Mouse (Mus musculus): ENCODE measurements around the gene Dld. TPM values are rescaled to one million over a fixed set of nuclear protein-coding genes. Genes with fewer than 3 reads are reported as not detected.

The Dld gene
- polyA plus RNA-seq (2021; fragmentation: Nextera tagmentation): 64.1 and 76.1 TPM in 2 replicates
- long read RNA-seq, experiment 1, transcript Dld-201 (14 exons, 2,544 nt): major isoform, 464 of 521 reads
- long read RNA-seq, experiment 1, partial matches to known transcripts: 31 of 521 reads
- long read RNA-seq, experiment 1, other reads (novel, unspliced or antisense): 26 of 521 reads
- long read RNA-seq, experiment 2, transcript Dld-201 (14 exons, 2,544 nt): major isoform, 112 of 150 reads
- long read RNA-seq, experiment 2, partial matches to known transcripts: 33 of 150 reads
- long read RNA-seq, experiment 2, other reads (novel, unspliced or antisense): 5 of 150 reads

DNA sequence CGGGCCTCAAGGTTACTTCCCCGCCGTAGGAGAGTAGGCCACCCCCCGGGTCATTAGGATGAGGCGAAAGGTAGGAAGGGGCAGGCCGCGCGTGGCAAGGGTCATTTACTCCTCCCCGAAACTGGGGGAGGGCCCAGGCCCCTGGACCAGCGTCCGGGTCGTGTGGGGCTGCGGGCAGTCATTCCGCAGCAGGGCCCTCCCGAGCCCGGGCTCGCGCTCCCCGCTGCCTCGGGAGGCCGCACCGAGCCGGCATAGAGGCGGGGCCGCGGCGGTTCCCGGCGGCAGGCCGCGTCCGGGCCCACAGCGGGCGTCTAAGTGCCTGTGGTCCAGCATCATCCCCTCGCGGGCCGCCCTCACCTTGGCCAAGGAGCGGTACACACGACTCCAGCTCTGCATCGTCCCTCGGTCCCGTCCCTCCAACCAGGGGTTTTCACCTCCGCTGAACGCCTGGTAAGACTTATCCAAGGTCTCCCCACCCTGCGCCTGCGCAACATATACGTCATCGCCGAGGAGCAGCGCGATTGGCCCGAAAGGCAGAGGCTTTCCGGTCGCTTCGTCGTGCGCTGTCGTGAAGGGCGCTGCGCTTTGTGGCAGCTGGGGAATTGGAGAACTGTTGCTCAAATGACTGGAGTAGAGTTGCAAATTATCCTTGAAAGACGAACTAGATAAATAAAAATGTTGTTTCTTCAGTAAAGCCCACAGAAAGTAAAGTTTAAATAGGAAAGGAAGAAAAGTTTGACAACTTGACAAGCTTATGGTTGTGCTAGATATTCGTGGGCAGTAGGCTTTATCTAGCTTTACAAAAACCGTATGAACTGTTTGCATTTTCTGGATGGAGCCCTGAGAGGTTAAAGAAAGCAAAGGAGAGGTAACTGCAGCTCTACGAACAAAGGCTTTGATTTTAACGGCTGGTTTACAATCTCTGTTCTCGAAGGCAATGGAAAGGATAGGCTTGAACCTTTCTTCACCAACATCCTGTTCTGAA, at the start of gene Dld:
TSS of gene Dld (minus strand) at position 510 of the 985 bp plus-strand sequence.

DNA sequence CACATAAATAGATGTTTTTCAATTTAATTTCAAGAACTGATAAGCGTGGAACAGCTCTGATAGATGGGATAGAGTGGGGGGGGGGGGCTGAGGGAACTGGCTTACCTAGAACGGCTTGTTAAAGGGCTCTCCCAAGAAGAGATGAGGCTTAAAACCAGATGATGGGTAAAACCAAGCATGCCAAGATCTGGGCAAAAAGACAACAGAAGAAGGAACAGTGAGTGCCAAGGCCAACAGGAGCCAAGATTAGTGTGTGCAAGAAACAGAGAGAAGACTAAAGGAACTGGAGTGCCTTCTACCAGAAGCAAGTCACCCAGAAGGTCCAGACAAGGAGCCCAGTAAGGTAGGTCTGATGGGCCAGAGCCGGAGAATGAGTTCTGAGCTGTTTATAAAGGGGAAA, 39.3 kb upstream of the Dld start, which contains the start of gene Slc26a3:
TSS of gene Slc26a3 (plus strand) at position 301 of the 400 bp plus-strand sequence.

Other genes with a start within 250 kb of the Dld start
- not detected in 2 replicates for gene Gm6993, start 110.7 kb downstream of the Dld start, polyA plus RNA-seq (2021; fragmentation: Nextera tagmentation)
- gene Lamb1, start 86.2 kb downstream of the Dld start, polyA plus RNA-seq (2021; fragmentation: Nextera tagmentation): 3.1 TPM in 2 replicates
- gene Slc26a3, start 39.4 kb upstream of the Dld start, polyA plus RNA-seq (2021; fragmentation: Nextera tagmentation): 0.04 TPM in 1 of 2 replicates, not detected in the other
- 9.0 and 14.8 TPM in 2 replicates for gene Cbll1, start 148.2 kb upstream of the Dld start, polyA plus RNA-seq (2021; fragmentation: Nextera tagmentation)
- 0.74 and 1.3 TPM in 2 replicates for gene Slc26a4, start 208.5 kb upstream of the Dld start, polyA plus RNA-seq (2021; fragmentation: Nextera tagmentation)

Data from left cerebral cortex, adult 6 months (tissue).